Mouse (Mus musculus) ES-E14 (cell line): Measurements from ENCODE around the gene Zfp326.

Experiments used
- HCFC1 ChIP-seq: IDR thresholded peaks from 2 replicates; pipeline ENCODE4 v1.6.1; 2012; ENCODE audit warnings: low read length, inconsistent platforms, borderline replicate concordance; ENCODE audit not compliant: insufficient read depth
- ZC3H11A ChIP-seq: IDR thresholded peaks from 2 replicates; pipeline ENCODE4 v1.6.1; 2012; ENCODE audit warnings: low read depth, mild to moderate bottlenecking, inconsistent platforms, low read length, borderline replicate concordance

GRCm38 (mm10) chr5:105860461-105860835 lies 15.9 kb upstream of the Zfp326 start:
- TF ChIP-seq HCFC1 (no peak), ZC3H11A (no peak)
